Mouse (Mus musculus) T-cell, adult 2 months (primary cell): ENCODE measurements around the gene Ces2a.

Source experiments
- DNase-seq: peaks from one replicate; pipeline ENCODE4 v3.0.0; 2022; ENCODE audit warnings: low spot score

The Ces2a gene

DNA sequence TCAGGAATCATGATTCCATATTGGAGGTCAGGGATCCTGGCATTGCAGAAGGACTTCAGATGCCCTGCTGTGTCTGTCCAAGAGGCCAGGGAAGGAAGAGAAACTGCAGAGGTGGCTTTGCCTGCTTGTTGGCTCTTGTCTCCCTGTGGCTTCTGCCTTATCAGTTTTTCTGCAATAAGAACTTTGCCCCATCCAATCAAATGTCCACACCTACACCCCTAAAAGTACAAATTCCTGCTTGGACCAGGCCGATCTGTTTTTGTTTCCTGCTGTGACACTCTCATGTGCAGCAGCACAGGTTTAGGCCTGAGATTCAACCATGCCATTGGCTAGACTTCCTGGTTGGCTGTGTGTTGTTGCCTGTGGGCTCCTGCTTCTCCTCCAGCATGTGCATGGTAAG, at the start of gene Ces2a:
Ces2a (plus strand) TSS at position 251 of the 400 bp plus-strand sequence.
- DNase-seq, result no peak

DNA sequence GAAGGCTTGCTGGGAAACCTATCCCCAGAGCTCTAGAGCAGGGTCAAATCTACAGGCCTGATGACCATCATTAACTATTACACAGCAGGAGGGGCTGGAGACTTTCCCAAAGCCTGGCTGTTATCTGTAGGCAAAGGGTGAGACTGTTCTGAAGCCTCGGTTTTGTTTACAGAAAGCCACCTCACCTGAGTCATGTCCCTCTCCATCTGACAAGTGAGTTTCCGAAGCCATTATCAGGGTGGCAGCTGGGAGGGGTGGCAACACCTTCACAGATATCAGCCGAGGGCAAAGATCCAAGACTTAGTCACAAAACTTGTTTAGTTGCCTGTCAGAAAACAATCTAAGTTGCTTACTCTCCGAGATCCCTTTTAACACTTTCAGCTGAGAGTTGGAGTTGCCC, 45.4 kb upstream of the Ces2a start:
- no peak for DNase-seq

DNA sequence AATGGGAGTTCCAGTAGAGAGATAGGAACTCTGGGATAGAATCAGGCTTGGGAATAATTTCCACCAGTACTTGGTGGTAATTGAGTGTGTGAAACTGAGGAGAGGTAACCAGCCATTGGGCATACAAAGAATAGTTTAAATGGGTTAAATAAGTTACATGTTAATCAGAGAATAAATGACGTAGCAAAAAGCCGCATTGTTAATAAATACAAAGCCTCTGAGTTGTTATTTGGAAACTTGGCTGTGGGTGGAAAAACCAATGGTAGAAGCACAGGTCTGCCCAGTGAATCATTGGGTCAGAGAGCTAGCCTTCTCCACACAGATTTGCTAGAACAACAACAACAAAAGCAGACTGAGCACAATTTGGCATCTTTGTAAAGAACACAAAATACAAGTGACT, 35.2 kb upstream of the Ces2a start:
- no peak for DNase-seq

DNA sequence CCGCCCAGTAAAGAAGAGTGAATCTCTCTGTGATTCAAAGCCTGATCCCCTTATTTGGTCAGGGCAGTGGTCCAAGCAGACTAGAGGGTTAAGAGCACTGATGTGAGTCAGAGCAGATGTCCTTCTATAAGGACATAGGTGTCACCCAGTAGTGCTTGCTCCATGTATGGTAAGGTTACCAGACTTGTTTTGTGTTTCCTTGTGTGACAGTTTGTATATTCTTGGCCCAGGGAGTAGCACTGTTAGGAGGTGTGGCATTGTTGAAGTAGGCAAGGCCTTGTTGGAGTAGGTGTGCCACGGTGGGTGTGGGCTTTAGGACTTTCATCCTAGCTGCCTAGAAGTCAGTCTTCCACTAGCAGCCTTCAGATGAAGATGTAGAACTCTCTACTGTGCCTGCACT, 31.9 kb upstream of the Ces2a start:
- DNase-seq, result no peak

DNA sequence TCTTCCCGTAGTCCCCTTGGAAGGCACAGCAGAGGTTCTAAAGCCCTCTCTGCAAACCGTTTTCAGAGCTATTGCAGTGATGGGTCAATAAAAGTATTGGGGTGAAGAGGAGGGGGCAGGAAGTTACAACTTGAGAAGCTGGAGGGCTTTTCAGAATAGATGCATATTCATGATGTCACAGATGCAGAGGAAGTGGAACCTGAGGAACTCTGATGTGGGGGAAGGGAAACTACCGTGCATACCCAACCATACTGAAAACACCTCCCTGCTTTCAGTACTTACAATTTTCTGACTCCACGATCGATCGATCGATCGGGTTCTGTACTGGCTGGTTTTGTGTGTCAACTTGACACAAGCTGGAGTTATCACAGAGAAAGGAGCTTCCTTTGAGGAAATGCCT, 12.6 kb upstream of the Ces2a start:
- no peak for DNase-seq

DNA sequence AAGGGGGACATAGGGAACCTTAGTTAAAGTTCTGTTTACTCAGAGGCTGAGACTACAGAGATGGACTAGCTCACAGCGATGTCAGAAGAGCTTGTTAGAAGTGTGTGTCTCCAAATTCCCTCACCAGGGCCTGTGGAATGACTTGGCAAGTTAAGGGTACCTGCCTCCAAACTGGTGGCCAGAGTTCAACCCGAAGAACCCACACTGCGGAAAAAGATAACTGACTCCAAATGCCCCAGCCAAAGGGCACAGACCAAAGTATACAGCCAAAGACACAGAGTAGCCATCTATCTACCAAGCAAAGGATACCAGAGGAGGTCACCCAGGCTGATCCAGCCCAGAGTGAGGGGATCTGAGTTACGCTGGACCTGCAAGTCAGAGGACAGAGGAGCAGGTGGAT, 2.4 kb upstream of the Ces2a start:
- no peak for DNase-seq

DNA sequence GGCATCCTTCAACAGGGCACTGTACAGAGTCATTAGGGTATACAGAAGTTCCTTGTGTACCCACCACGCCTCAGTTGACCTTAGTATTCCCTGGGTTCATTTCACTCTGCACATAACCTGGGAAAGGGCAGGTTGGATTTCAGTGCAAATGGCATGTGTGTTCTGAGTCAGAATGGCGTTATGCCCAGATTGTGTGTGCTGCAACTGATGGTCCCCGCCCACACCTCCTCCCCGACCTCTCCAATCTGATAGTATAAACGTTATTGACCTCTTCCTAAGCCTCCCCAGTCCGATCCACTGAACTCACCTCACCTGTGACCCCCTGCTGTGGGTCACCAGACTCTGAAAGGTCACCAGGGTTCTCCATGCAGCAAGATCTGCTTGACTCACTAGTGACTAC, 1.8 kb upstream of the Ces2a start:
- no peak for DNase-seq

DNA sequence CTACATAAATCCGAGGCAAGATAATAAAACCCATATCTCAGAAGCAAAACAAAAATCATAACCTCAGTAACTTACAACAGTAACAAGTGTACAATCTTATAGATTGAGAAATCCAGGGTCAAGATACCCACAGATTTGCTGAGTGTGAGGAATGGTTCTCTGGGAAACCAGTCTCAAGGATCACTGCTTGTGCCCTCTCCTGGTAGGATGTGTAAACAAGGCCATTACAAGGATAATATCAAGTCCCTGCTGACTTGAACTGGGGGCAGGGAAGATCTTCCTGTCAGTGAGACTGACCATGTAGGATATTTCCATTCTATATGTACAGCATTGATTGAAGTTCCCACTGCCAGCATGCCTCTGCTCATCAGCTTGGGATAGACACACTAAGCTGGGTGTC, 8.2 kb downstream of the Ces2a start:
- DNase-seq, result no peak

DNA sequence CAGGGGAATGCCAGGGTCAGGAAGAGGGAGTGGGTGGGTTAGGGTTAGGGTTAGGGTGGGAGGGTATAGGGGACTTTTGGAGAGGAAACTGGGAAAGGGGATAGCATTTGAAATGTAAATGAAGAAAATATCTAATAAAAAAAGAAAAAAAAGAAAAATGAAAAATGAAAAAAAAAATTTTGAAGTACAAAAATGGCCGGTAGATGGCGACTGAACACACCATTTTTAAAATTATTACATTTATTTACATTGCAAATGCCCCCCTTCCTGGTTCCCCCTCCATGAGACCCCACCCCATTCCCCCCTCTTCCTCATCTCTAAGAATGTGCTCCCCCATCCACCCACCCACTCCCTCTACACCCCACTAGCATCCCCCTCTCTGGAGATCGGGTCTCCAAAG, 9.6 kb downstream of the Ces2a start:
- DNase-seq, result no peak

DNA sequence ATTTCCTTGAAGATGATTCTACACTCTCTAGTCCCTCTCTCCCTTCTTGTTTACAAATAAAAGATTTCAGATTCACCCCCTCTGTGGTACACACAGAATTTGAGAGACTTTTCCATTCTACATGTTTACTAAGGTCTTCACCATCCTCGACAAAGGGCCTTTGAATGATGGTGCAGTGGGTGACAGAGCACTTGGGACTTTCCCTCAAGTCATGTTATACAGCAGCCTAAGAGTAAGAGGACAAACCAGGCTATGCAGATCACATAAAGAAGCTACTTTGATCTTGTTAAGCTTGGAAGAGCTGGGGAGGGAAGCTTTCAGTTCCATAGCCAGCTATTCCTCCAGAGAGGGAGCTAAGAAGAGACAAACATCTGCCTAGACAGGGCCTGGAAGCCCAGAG, 19.0 kb downstream of the Ces2a start:
- no peak for DNase-seq

DNA sequence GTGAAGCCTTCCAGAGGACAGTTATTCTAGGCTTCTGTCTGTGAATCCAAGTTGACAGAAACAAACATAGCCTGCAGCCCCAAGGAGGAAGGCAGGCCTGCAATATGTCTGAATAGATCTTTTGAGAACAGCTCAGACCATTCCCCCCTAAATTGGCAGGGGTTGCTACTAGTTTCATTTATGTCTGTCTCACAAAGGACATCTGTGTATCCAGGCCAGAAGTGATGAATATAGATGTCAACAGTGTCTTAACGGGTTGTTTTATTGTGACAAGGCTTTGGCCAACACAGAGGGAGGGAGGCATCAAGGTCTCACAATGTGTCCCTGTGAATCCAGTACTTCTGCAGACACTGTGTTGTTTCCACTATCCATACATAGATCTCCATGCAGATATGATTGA, 23.8 kb downstream of the Ces2a start:
- no peak for DNase-seq

DNA sequence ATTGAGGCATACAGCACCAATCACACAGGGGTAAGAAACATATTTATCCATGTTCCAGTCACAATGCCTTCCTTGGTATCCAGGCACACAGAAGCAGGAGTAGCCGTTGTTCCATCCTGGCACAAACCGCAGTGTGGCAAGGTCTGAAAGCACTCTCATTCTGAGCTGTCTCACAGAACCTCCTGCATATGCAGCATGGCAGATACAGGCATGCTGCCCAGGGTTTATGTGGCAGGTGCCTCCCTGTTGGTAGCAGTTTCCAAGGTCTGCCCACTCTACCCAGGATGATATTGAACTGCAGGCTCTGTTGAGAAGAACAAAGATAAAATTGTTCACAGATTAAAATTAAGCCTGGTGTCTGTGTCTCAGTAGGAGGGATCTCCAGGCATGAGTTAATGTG, 24.4 kb downstream of the Ces2a start:
- DNase-seq, result no peak

DNA sequence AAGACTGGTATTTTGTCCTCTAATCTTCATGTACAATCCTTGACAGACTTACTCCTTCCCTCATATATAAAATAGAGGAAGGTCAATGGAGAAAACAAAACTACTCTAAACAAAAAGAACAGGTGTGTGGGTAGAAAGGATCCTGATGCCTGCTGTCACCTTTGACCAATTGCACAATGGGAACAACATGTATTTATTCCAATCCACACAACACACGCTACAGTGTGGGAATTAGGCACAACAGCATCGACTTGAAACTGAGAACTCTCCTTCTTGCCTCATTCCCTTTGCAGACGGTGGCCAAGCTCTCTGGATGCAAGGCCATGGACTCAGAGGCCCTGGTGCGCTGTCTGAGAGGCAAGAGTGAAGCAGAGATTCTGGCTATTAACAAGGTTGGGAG, 27.3 kb downstream of the Ces2a start:
- no peak for DNase-seq

DNA sequence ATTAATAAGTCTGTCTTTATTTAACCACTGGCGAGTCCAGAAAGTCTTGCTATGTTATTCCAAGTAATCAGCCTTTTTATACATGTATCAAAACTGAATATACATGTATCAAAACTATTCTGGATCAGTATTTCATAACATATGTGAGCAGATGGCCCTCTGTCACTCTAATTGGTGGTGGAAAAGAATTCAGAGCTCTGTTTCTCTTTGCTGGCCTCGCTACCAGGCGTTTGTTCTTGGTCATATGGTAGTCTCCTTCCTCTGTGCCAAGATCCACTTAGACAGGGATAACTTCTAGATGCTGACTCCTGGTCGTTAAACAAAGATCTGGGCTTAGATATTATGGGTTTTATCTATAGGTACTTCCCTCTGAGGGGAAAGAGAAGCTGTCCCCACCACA, 32.7 kb downstream of the Ces2a start:
- DNase-seq, result no peak

DNA sequence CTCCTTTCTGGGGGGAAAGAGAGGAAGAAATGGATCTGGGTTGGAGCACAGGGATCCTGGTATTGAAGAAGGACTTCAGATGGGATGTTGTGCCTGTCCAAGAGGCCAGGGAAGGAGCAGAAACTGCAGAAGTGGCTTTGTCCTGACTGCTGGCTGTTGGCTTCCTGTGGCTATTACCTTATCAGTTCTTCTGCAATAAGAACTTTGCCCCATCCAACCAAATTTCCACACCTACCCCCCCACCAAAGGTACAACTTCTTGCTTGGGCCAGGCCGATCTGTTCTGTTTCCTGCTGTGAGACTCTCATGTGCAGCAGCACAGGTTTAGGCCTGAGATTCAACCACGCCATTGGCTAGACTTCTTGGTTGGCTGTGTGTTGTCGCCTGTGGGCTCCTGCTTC, 36.6 kb downstream of the Ces2a start:
- DNase-seq, result no peak

DNA sequence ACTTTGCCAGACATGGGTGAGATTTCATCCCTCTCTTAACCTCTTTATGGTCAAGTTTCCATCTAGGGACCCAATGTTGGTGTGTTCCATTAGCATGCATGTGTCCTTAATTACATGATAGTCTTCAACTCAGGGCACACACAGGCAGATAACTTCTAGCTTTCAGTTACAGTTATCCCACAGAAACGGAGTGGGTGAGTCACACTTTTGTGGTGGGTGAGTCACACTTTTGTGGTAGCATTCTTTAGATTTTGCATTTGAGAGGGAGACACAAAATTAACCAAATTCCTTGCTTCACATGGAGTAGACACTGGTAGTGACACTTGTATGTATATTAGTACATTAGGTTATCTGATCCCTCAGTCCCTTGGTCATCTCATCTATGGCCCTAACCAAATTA, 53.2 kb downstream of the Ces2a start:
- DNase-seq, result no peak

DNA sequence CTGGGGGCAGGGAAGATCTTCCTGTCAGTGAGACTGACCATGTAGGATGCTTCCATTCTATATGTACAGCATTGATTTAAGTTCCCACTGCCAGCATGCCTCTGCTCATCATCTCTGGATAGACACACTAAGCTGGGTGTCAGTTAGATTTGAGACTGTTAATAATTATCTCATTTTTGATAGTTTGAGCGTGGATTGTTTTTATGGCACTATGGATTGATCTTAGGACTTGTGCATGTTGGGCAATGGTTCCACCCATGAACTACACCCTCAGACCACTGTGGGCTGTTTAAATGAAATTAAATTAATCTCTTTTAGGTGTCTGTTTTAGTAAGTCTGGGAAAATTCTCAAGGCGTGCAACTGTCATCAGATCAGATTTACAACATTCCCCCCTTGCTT, 55.1 kb downstream of the Ces2a start:
- DNase-seq, result no peak

DNA sequence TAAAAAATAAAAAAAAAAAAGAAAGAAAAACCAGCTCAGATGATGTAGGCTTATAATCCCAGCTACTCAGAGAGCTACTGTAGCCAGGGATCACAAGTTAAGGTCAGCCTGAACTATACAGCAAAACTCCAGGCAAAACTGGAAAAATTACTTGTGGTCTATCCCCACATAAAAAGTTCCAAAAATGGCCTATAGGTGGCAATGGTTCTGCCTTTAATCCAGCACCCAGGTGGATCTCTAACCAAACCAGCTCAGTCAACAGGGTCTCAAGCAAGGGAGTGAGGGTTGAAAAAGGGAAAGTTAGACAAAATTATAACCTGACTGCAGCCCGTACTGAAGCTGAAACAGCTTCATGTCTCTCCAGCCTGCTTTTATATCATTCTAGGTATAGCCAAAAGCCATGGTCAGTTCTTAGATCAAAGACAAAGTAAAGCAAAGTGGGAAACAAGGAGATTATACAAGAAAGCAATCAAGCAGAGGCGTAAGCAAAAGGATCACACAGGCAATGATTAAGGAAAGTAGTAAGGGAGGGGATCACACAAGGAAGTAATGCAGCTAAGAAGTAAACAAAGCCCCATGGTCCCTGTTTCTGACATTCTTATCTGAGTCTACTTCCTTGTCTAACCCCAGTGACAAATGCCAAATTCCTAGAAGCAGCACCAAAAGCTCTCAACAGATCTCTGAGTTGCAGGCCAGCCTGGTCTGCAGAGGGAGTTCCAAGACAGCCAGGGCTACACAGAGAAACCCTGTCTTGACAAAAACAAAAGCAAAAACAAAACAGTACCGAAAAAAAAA, 56.3 kb downstream of the Ces2a start:
- peak; percentile 11 for DNase-seq
